Mouse (Mus musculus): ENCODE measurements around the gene Mul1. TPM values are rescaled to one million over a fixed set of nuclear protein-coding genes. Genes with fewer than 3 reads are reported as not detected.

Gene Mul1
- polyA plus RNA-seq, 1 experiment from 2014 or later: 16.2 TPM

DNA sequence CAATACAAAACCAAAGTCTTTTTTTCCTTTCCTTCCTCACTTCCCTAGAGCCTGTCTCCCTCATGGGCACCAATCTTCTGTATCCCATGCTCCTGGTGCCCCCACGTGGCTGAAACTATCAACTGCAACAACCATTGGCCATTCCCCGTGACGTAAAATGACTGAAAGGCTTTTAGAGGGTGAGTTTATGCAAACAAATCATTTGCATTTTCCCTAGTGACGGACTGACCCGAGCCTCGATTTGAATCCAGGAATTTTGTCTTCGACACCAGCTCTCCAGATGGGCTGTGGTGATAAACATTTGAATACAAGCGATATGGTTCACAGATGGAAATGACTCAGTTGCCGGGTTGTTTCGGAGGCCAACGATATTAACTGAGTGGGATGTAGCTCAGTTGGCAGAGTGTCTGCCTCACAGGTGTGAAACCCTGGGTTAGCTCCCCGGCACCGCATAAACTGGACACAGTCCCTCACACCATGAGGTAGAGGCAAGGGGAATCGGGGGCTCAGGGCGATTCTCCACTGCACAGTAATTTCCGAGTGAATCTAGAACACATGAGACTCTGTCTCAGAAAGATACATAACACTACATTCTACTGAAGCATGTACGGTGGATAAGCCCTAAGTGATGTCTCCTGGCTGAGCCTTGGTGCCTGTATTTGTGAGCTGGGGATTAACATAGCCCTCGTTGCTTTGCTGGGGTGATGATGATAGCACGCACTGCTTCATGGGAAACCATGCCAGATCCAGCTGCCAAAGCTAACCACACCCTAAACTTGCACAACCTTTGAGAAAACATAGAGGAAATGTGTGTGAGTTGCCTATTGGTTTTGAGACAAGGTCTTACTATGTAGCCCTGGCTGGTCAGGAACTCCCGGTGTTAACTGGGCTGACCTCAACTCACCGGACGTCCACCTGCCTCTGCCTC, 7.4 kb upstream of the Mul1 start:
- Histone ChIP-seq H3K4me2 (ENCODE audit: low read length) (0 out of 2 replicates have a peak overlapping the region, but pooled peaks have one; percentile 8), H3K27ac (ENCODE audit: low read depth, low read length) (no peak overlapping the region), H3K27me3 (replicated peaks; ENCODE audit: control insufficient read depth, insufficient read depth, low read length) (no peaks in the 10 kb centered on the region), H3K4me1 (ENCODE audit: control insufficient read depth, insufficient read depth, low read length) (no peaks in the 10 kb centered on the region), H3K4me3 (ENCODE audit: low read depth, low read length) (no peak overlapping the region), H3K9me3 (replicated peaks; ENCODE audit: control insufficient read depth, low read length) (no peaks in the 10 kb centered on the region), H3K9ac (ENCODE audit: low read length) (peak overlapping the region; percentile 10; the same call in 1 of the 2 replicates), H3K36me3 (ENCODE audit: control insufficient read depth, insufficient read depth, low read length) (no peaks in the 10 kb centered on the region)
- DNase-seq (ENCODE audit: low spot score): peak; percentile 88
- 40% methylated on average over 22 of the region's 22 CpGs for WGBS
- peak; percentile 60 for ATAC-seq

DNA sequence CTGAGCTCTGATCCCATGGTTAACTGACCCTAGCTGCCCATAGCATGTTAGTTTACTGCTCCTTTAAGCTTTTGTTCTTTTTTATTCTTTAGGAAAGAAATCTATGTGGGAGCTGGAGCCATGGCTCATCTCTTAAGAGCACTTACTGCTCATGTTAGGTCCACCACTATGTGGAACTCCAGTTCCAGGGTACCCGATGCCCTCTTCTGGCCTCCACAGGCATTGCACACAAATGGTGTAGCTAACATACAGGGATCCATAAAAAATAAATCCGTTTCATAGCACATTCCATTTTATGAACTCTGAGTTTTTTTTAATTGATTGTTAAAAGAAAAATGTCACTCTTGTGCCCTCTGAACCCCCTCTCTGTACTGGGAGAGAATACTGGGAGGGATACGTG, 4.7 kb upstream of the Mul1 start:
- Histone ChIP-seq H3K4me1 (ENCODE audit: control insufficient read depth, insufficient read depth, low read length) (no peaks in the 10 kb centered on the region), H3K9me3 (replicated peaks; ENCODE audit: control insufficient read depth, low read length) (no peaks in the 10 kb centered on the region), H3K9ac (ENCODE audit: low read length) (no peak overlapping the region), H3K36me3 (ENCODE audit: control insufficient read depth, insufficient read depth, low read length) (no peaks in the 10 kb centered on the region), H3K27ac (ENCODE audit: low read depth, low read length) (no peak overlapping the region), H3K4me3 (ENCODE audit: low read depth, low read length) (no peak overlapping the region), H3K4me2 (ENCODE audit: low read length) (no peak overlapping the region), H3K27me3 (replicated peaks; ENCODE audit: control insufficient read depth, insufficient read depth, low read length) (no peaks in the 10 kb centered on the region; the same call in 1 of the 2 replicates)
- DNase-seq (ENCODE audit: low spot score) (peak; percentile 49), ATAC-seq (no peak)
- 33% methylated on average over 3 of the region's 3 CpGs for WGBS

DNA sequence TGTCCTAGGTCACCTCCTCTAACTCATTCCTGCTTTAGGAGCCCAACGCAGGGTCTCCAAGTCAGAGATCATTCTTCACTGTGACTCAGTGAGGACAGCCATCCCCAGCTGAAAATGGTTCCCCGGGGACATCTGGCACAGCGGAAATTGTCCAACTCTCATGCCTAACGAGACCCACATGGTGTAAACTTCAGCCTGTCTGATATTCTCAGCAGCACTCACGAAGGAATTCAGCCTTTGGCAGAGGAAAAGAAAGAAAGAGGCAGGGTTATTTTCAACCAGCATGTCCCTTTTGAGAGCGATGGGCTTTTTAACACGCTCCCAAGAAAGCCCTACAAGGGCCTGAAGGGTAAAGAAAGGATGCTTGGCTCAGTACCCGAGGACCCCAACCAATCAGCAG, 3.1 kb upstream of the Mul1 start:
- WGBS: 50% methylated on average over 8 of the region's 8 CpGs
- no peak overlapping the region for H3K27ac ChIP-seq (ENCODE audit: low read depth, low read length)
- H3K4me2 ChIP-seq (ENCODE audit: low read length): no peak overlapping the region
- H3K36me3 ChIP-seq (ENCODE audit: control insufficient read depth, insufficient read depth, low read length): peaks cover 1% of the 10 kb centered on the region; the same call in 1 of the 2 replicates
- H3K9me3 ChIP-seq (replicated peaks; ENCODE audit: control insufficient read depth, low read length): no peaks in the 10 kb centered on the region
- no peaks in the 10 kb centered on the region; the same call in 1 of the 2 replicates for H3K27me3 ChIP-seq (replicated peaks; ENCODE audit: control insufficient read depth, insufficient read depth, low read length)
- no peak for ATAC-seq
- H3K9ac ChIP-seq (ENCODE audit: low read length): no peak overlapping the region
- H3K4me1 ChIP-seq (ENCODE audit: control insufficient read depth, insufficient read depth, low read length): peaks cover 6% of the 10 kb centered on the region
- no peak for DNase-seq (ENCODE audit: low spot score)
- no peak overlapping the region for H3K4me3 ChIP-seq (ENCODE audit: low read depth, low read length)

DNA sequence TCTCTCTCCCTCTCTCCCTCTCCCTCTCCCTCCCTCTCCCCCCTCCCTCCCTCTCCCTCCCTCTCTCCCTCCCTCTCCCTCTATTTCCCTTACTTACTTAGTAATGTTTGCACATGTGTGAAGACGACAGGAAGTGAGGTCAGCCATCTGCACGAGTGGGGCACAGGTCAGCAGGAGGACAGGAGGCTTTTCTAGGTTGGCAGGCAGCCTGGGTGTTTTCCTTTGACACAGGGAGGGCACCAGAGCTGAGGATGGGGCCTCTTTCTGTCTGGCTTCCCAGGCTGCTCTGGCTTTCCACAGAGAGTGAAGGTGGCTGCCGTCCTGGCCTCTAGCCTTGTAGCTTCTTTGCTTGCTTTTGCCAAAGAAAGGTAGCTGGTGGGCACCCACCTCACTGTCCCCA, 5.6 kb downstream of the Mul1 start:
- no peak overlapping the region for H3K27ac ChIP-seq (ENCODE audit: low read depth, low read length)
- no peak for DNase-seq (ENCODE audit: low spot score)
- no peaks in the 10 kb centered on the region for H3K9me3 ChIP-seq (replicated peaks; ENCODE audit: control insufficient read depth, low read length)
- peaks cover 57% of the 10 kb centered on the region for H3K36me3 ChIP-seq (ENCODE audit: control insufficient read depth, insufficient read depth, low read length)
- H3K9ac ChIP-seq (ENCODE audit: low read length): no peak overlapping the region
- WGBS: 91% methylated on average over 3 of the region's 3 CpGs
- H3K4me1 ChIP-seq (ENCODE audit: control insufficient read depth, insufficient read depth, low read length): peaks cover 6% of the 10 kb centered on the region
- ATAC-seq: no peak
- H3K4me2 ChIP-seq (ENCODE audit: low read length): no peak overlapping the region
- no peak overlapping the region for H3K4me3 ChIP-seq (ENCODE audit: low read depth, low read length)
- no peaks in the 10 kb centered on the region for H3K27me3 ChIP-seq (replicated peaks; ENCODE audit: control insufficient read depth, insufficient read depth, low read length)

DNA sequence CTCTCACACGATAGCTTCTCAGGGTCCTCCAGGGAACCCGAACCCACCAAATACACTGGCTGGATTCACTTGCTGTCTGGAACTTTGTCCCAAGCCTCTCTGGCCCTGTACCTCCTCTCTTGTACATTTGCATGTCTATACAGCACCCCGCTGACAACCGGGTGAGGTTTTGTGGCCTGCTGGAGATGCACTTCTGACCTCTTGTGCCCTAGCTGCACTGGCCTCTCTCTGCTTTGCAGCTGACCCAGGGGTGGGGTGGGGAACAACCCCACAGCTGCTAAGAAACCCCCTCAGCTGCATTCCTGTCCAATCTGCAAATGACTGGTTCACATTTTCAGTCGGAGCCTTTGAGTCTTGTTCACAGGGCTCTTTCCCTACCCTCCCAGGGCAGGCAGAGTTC, 10.5 kb downstream of the Mul1 start:
- H3K4me2 ChIP-seq (ENCODE audit: low read length): no peak overlapping the region
- DNase-seq (ENCODE audit: low spot score) (no peak), ATAC-seq (no peak)
- no peaks in the 10 kb centered on the region for H3K9me3 ChIP-seq (replicated peaks; ENCODE audit: control insufficient read depth, low read length)
- no peak overlapping the region for H3K4me3 ChIP-seq (ENCODE audit: low read depth, low read length)
- no peak overlapping the region for H3K9ac ChIP-seq (ENCODE audit: low read length)
- no peak overlapping the region for H3K27ac ChIP-seq (ENCODE audit: low read depth, low read length)
- H3K27me3 ChIP-seq (replicated peaks; ENCODE audit: control insufficient read depth, insufficient read depth, low read length): no peaks in the 10 kb centered on the region
- H3K4me1 ChIP-seq (ENCODE audit: control insufficient read depth, insufficient read depth, low read length): peaks cover 13% of the 10 kb centered on the region; the same call in 1 of the 2 replicates
- peaks cover 21% of the 10 kb centered on the region for H3K36me3 ChIP-seq (ENCODE audit: control insufficient read depth, insufficient read depth, low read length)
- 9% methylated on average over 5 of the region's 5 CpGs for WGBS

DNA sequence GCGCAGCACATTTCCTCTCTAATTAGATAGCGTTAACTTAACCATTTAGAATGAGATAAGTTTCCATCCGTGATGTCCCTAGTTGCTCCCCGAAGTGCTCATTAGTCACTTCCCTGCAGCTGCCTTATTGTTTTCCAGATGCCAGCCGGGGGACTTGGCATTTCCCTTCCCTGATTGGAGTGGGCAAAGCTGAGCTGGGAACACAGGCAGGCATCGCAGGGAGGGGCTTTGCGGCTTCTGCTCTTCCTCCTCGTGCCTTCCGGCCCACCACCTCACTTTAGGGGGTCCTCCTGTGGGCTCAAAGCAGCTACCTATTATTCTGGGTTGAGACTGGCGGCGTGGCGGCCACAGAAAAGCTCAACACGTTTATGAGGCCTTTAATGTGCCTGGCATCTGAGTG, 12.5 kb downstream of the Mul1 start:
- Histone ChIP-seq H3K9me3 (replicated peaks; ENCODE audit: control insufficient read depth, low read length) (no peaks in the 10 kb centered on the region), H3K4me1 (ENCODE audit: control insufficient read depth, insufficient read depth, low read length) (peaks cover 13% of the 10 kb centered on the region; the same call in 1 of the 2 replicates), H3K9ac (ENCODE audit: low read length) (peak overlapping the region; percentile 45), H3K27me3 (replicated peaks; ENCODE audit: control insufficient read depth, insufficient read depth, low read length) (no peaks in the 10 kb centered on the region), H3K27ac (ENCODE audit: low read depth, low read length) (no peak overlapping the region), H3K4me3 (ENCODE audit: low read depth, low read length) (no peak overlapping the region), H3K36me3 (ENCODE audit: control insufficient read depth, insufficient read depth, low read length) (peaks cover 1% of the 10 kb centered on the region; the same call in 1 of the 2 replicates), H3K4me2 (ENCODE audit: low read length) (peak overlapping the region; percentile 14; the same call in 1 of the 2 replicates)
- WGBS: 12% methylated on average over 13 of the region's 13 CpGs
- peak; percentile 42 for ATAC-seq
- DNase-seq (ENCODE audit: low spot score): peak; percentile 54

DNA sequence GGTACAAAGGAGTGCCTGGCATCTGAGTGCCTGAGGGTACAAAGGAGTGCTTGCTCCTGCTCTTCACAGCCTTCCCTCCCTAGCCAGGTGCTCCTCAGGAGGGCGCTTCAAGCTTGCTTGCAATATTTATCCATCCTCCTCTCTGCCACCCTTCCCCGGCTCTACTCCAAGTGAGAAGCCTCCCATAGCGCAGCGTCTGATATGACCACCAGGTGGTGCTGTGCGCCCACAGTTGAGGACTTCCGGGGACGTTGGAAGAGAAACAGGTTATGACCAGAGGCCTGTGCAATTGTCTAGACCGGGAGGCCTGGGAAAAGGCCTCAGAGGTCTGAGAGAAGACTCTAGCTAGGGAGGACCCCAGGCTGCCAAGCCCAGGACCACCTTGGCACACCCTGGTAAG, 12.9 kb downstream of the Mul1 start:
- peak; percentile 92 for ATAC-seq
- 0% methylated on average over 8 of the region's 8 CpGs for WGBS
- DNase-seq (ENCODE audit: low spot score): peak; percentile 95
- Histone ChIP-seq H3K9me3 (replicated peaks; ENCODE audit: control insufficient read depth, low read length) (no peaks in the 10 kb centered on the region), H3K4me1 (ENCODE audit: control insufficient read depth, insufficient read depth, low read length) (peaks cover 13% of the 10 kb centered on the region; the same call in 1 of the 2 replicates), H3K9ac (ENCODE audit: low read length) (peak overlapping the region; percentile 45), H3K36me3 (ENCODE audit: control insufficient read depth, insufficient read depth, low read length) (no peaks in the 10 kb centered on the region), H3K27ac (ENCODE audit: low read depth, low read length) (peak overlapping the region; percentile 85), H3K4me3 (ENCODE audit: low read depth, low read length) (no peak overlapping the region), H3K27me3 (replicated peaks; ENCODE audit: control insufficient read depth, insufficient read depth, low read length) (no peaks in the 10 kb centered on the region), H3K4me2 (ENCODE audit: low read length) (peak overlapping the region; percentile 34)

DNA sequence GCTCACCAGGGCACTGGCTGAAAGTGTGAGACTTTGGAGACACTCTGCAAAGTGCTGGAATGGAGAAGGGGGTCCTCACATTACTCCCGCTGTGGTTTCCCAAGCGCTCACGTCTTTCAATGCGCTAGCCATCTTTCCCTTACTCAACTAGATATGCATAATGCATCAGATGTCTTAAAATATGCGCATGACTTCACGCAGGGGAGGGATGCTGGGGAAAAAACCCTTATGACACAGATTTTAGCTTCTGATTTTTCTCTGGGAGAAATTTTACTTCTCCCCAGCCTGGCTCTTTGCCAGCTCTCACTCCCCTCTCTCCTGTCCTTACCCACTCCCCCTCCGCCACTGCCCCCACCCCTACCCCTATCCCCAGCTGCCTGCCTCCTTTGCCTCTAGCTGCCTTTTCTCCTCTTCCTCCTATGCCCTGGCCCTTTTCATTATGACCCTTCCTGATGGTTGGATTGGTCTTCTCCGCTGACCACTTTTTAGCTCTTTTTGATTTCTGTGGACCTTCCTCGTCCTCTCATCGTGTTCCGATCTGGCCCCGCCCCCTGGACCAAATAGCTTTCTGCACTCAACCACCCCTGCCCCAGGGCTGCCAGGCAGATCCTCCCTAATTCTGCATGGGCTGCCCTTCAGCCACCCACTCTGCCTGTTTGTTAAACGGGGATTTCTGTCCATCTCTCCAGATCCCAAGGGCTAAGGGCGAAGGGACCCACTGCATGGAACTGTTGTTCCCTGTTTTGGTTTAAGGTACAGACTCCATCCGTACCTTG, 13.5 kb downstream of the Mul1 start:
- H3K27me3 ChIP-seq (replicated peaks; ENCODE audit: control insufficient read depth, insufficient read depth, low read length): peaks cover 5% of the 10 kb centered on the region; the same call in 1 of the 2 replicates
- ATAC-seq: peak; percentile 75
- peak overlapping the region; percentile 34; the same call in 1 of the 2 replicates for H3K4me2 ChIP-seq (ENCODE audit: low read length)
- 35% methylated on average over 15 of the region's 15 CpGs for WGBS
- peak overlapping the region; percentile 10; the same call in 1 of the 2 replicates for H3K9ac ChIP-seq (ENCODE audit: low read length)
- H3K9me3 ChIP-seq (replicated peaks; ENCODE audit: control insufficient read depth, low read length): no peaks in the 10 kb centered on the region
- peaks cover 13% of the 10 kb centered on the region; the same call in 1 of the 2 replicates for H3K4me1 ChIP-seq (ENCODE audit: control insufficient read depth, insufficient read depth, low read length)
- H3K36me3 ChIP-seq (ENCODE audit: control insufficient read depth, insufficient read depth, low read length): no peaks in the 10 kb centered on the region
- no peak overlapping the region for H3K4me3 ChIP-seq (ENCODE audit: low read depth, low read length)
- peak; percentile 82 for DNase-seq (ENCODE audit: low spot score)
- H3K27ac ChIP-seq (ENCODE audit: low read depth, low read length): peak overlapping the region; percentile 85

All from forebrain, embryonic 14.5 days (tissue).